Mouse (Mus musculus) layer of hippocampus, postnatal 25 days (tissue): ENCODE measurements around the gene Wdr81. TPM values are rescaled to one million over a fixed set of nuclear protein-coding genes. Genes with fewer than 3 reads are reported as not detected.
A peak's percentile ranks its signal among the peaks of the same experiment; 100 is the strongest.

ENCODE experiments used
- DNase-seq, 2 experiments: peaks; one replicate each; pipeline ENCODE4 v3.0.0; 2022; ENCODE audit warnings: mixed read lengths in 2 of 2, low spot score in 1 of 2; ENCODE audit errors: extremely low spot score in 1 of 2
- total RNA-seq, 2 experiments: library from RNA; stranded (reverse); gene quantifications; 2 replicates each; pipeline ENCODE4 v1.2.3; 2021

The Wdr81 gene
- total RNA-seq, 2 experiments from 2014 or later = 21.9 to 22.7 TPM

DNA sequence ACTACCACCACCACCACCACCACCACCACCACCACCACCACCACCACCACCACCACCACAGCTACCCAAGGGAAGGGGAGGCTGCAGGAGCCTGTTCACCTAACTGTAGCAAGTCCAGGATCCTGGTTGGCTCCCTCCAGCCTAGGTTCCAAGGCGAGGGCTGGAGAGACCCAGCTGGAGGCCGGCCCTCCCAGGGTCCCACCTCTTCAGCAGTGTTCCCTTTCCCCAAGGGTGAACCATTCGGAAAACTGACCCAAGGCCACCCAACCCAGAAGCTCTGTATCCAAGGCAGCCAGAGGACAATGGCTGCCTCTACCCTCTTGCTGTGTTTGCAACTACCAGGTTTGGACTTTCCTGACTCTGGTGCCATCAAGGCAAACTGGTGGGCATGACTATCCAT, 14.6 kb downstream of the Wdr81 start:
- DNase-seq = no peak

DNA sequence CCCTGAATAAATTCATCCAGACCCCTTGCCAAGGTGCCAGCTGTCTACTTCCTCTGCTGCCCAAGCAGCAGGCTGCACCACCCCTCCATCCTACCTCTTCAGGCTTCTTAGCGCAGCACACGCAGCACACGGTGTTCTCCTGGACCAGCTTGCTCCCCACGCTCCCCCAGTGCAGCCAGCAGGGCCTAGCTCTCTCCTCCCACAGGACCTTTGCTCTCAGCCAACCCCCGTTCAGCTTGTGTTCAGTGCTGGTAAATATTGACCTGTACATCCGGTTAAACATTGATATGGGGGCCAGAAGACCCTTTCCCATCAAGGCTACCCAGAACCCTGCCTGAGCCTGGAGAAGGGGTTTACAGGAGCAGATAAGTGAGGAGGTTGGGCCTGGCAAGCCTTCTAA, 15.2 kb downstream of the Wdr81 start, which contains the start of gene Serpinf2:
Serpinf2 (minus strand) TSS at position 229 of the 400 bp plus-strand sequence.
- DNase-seq = no peak

DNA sequence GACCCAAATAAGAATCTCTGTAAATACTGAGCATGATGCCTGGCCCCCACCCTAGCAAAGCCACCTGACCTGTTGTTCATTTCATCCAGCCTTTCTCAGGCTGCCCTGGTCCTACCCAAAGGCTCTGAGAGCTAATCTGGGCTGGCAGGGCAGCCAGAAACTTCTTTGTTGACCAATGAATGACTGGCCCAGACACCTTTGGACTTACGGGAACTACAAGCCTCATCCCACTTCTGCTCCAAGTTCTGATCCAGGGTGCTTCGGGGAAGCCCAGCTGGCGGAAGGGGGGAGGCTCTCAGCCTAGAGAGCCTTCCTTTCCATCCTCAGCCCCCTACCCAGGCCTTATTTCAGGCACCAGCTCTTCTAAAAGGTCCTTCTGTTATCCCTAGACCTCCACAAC, 15.7 kb downstream of the Wdr81 start:
- DNase-seq = no peak

DNA sequence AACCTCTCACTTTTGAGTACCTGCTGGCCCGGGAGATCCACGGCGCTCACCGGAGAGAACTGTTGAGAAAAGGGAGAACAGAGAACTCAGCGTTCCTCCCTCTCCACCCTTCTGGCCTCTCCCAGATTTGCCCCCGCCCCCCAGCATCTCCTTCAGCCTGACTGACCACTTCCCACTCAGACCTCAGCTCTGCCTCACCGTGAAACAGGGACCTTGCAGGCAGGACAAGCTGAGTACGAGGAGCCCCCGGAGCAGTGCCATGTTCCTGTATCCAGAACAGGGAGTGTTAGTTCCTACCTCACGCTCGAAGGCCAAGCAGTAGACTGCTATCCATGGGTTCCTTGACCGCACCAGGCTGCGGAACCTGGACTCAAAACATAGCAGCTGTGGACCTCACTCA, 16.3 kb downstream of the Wdr81 start:
- no peak for DNase-seq

DNA sequence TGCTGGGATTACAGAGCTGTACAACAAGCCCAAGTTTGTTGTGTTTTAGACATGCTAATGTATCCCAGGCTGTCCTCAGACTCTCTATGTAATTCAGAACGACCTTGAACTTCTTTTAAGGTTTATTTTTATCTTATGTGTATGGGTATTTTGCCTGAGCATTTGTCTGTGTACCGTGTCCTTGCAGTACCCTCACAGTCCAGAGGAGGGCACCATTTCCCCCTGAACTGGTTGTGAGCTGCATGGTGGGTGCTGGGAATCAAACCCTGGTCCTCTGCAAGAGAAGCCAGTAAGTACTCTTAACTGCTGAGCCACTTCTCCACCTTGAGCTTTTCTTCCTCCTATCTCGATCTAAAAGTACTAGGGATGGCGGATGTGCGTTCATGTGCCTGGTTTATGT, 20.4 kb downstream of the Wdr81 start:
- no peak for DNase-seq

DNA sequence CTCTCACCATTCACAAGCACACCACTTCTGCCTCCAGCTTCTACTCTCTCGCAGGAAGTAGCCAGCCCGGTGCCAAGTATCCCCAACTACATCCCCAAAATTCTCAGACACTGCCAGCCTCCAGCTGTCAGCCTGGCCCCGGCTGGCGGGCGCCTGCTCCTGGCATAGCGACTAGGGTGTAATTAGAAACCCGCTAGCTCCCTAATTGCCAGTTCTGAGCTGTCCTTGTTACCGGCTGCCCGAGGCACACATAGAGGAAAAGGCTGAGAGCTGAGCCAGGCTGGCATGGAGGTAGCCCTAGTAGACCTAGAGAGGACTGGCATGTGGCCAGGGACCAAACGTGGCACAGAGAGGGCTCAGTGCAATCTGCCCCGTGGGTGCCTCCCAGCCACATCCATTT, 23.2 kb downstream of the Wdr81 start:
- DNase-seq = peak; percentile 46 to 67

DNA sequence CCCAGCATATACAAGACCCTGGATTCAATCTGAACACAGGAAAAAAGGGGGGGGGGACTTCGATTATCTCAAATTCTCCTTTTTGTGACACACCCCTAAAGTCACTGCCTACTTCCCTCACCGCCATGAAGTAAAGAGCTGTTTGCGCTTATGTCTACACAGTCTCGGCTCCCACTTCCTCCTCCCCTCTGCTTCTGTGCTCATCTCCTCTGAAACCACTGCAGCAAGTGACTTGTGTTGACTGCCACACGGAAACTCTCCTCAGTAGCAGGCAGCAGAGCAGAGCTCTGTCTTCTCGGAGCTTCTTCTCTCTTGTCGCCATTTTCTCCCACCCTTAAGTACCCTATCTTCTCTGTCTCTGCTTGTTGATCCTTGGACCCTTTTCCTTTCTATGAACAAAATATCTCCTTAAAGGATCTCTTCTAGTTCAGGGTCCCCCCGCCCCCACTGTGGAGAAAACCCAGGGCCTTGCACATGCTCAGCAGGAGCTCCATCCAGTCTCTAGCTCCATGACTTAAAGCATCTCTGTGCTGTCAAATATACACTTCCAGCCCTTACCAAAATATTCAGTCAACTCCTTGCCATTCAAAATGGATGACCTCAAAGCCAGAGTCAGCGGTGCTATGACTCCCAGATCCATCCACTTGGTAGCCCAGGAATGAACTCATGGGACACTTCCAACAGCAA, 25.4 kb downstream of the Wdr81 start:
- no peak for DNase-seq

DNA sequence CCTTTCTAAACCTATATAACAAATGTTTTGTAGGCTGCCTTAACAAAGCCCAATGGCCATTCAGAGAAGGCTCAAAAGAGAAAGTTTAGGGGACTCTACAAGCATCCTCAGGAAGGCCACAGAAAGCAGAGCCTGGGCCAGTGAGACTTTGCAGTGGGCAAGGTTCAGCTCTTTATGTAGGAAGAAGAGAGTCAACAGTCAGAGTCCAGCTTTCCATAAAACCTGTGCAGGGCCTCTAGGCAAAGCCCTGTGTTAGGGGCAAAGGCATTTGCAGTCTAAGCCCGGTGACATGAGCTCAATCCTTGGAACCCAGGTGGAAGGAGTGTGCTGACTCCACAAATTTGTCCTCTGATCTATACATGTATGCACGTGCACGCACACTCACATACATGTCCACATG, 30.1 kb downstream of the Wdr81 start:
- no peak for DNase-seq

DNA sequence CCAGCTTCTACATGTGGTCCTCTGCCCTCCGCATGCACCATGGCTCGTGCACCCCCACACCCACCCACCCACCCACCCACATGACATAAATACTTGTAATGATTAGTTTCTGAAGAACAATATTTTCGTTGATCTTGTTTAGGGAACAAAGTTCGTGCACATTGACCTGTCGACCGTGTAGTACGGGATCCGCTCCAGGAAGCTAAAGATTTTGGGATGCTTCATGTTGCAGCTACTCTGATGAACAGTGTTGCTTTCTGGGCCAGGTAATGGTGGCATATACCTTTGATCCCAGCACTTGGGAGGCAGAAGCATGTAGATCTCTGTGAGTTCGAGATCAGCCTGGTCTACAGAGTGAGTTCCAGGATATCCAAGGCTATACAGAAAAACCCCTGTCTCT, 30.5 kb downstream of the Wdr81 start:
- no peak for DNase-seq

DNA sequence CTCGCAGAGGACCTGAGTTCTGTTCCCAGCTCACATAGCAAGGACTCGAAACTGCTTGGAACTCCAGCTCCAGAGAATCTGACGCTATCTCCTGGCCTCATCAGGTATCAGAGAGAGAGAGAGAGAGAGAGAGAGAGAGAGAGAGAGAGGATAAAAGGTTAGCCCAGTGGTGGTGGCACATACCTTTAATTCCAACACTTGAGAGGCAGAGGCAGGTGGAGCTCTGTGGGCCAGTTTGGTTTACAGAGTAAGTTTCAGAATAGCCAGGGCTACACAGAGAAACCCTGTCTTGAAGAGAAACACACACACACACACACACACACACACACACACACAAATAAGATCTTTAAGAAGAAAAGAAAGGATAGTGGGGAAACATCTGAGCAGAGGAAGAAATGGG, 31.4 kb downstream of the Wdr81 start:
- DNase-seq = no peak

DNA sequence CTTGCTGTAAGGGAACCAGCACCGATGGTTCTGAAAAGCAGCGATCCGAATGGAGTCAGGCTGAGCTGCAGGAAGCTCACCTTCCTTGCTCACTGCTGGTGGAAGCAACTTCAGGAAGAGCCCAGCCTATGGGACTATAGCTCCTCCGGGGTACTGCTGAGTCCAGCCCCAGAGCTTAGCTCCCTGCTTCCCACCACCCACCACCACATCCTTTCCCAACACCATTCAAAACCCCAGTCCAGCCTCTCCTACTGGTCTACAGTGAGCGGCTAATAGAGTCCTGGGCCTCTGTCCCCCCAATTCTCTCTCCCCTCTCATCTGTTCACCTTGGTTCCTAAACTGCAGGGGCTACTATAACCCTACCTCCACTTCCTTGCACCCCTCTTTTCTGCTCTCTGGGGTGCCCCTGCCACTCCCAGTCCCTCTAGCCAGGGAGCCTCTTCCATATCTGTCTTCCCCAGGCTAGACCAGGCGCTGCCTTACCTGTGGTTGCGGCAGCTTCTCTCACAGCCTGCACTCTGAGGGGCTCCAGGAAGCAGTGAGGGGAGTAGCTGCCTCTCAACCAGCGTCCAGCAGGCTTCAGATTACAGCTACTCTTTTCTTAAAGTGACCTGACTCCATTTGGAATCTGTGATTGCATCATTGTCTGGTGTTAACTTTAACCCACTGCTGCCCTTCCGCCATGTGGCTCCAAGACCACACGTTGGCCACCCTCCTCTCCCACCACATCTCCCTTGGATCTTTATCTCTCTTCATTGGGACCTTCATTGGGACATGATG, 32.3 kb downstream of the Wdr81 start, which contains the start of gene Serpinf1:
Serpinf1 (minus strand) TSS at position 689 of the 780 bp plus-strand sequence.
- no peak for DNase-seq

DNA sequence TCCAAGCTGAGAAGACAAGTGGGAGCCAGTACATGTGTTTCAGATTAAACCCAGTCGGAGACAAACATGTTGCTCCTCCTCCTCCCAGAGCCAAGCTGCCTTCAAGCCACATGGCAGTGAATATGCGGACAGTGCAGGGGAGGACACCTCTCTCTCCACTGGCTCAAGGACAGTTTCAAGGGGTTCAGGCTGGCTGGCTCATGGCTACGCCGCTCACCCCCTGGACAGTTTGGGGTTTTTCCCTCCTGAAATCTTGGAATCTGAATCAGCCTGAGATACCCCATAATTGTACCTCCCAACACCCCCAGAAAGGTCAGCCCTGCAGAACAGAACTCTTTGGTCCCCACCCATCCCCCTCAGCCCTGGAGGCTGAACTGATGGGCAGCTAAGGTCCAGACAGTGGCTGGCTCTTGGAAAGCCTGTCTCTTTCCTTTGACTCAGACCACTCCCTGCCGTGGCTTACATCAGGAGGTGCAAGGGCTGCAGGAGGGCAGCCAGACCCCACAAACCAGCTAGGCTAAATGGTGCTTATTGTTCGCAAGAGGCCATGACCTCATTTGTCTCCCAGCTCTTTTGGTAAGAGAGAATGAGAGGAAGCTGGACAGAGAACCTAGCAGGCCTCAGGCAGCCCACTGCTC, 33.0 kb downstream of the Wdr81 start:
- no peak for DNase-seq

DNA sequence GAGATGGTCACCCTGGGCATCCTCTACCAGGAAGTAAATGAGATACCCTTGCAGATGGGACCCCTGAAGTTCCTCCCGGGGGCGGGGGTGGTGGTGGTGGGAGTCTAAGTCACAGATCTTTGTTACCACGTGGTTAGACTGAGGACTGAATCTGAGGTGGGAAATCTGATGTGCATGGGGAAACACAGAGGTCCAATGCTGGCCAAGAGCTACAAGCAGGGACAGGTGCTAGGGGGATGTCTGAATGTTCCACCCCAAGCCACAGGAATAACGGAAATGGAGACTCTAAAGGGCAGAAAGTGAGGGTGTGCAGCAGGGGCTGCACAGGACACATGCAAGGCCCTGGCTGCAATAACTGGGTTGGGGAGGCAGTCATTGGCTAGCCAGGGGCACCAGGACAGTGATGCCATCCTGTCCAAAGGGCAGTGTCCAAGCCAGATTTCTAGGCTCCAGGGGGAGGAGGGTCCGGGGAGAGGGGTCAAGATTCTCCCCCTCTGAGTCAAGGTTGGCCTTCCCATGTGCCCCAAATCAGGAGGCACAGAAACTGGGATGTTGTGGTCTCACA, 33.6 kb downstream of the Wdr81 start:
- DNase-seq = no peak

DNA sequence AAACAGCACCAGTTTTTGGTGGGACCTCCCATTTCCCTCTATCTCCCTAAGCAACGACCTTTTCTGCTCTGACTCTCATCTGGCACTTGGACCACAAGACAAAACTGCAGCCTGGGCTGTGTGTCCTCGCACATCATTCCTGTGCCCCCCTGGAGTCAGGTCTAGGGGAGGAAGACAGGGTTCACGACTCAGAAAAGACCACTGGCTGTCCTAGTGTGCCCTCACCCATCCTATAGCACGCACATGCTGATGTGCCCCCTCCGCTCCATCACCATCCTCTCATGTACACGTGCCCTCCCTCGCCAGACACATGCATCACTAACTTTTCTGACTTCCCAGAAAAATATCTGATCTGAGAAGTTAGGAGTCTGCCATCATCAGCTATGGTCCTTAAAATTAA, 34.5 kb downstream of the Wdr81 start:
- no peak for DNase-seq

DNA sequence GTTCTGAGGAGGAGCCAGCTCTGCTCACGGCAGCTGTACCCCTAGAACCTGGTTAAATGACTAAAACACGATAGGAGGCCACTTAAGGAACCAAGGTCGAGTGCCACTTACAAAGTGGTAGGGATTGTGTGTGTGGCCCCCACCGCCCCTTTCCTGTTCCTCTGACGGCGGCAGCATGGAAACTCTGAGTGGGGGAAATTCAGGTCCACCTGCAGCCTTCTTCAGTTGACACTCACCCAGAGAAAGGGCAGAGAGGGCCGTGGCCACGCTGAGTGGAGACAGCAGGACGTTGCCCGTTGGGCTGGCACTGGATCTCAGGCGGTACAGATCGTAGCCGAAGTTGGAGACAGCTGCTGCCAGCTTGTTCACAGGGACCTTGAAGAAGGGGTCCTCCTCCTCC, 38.5 kb downstream of the Wdr81 start:
- DNase-seq = no peak

DNA sequence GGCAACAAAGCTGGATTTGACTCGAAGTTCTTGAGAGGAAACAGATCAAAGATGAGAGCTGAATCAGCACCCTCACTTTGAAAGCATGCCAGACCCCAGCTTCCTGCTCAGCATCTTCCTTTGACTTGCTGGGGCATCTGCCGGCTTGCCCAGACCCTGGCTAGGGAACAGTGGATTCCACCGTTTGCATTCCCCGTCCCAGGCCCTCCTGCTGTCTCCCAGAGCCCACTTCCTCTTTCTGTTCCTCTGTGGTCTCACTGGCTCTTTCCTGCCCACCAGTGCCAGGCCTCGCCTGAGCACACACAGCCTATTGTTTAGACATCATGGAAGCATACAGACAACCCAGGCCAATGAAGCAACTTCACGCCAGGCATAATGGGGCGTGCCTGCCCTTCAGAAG, 39.4 kb downstream of the Wdr81 start:
- no peak for DNase-seq

DNA sequence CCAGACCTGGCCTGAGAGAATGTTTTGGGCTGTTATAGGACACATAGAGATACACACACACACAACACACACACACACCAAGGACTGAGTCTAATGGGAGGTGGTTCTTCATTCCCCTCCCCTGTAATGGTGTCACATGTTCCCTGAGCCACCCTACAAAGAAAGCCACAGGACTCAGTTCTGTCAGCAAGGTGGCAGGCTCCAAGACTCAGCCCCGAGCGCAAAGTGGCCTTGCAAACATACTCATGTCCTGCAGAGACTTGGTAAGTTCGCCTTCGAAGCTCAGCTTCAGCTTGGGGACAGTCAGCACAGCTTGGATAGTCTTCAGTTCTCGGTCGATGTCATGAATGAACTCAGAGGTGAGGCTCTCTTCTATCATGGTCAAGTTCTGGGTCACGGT, 43.9 kb downstream of the Wdr81 start:
- no peak for DNase-seq

DNA sequence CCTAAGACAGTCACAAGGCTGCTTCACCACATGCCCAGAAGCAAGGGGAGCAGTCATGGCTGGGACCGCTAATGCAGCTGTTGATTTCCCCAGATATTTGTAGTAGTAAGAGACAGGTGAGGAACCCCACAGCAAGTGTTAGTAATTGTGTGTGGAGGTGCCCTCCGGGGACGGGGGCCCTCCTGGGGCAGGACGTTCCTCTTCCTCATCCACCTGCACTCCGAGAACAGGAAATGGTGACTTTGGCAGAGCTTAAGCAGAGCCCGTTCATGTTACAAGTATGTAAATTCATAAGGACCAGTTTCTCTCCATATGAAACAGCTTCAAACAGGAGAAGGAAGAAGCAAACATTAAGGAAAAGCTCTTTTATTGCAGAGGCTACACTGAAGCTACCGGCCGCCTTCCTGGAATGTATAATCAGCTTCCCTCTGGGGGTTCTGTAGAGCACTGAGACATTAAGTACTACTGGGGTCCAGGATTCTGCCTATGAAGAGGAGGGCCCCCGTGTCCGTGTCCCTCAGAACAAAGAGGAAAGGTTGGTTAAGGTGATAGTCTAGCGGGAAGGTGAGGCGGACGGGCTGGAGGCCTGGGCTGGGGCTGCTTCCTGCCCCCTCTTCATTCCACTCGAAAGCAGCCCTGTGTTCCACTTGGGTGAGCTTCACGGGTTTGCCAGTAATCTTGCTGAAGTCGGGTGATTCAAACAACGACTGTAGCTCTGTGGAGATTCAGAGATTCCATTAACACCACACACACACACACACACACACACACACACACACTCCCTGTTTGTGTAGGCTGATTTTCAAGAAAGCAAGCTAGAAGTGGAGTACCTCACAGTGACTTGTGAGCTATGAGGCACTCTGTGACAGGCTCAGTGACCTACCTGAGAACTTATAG, 44.6 kb downstream of the Wdr81 start:
- no peak for DNase-seq

DNA sequence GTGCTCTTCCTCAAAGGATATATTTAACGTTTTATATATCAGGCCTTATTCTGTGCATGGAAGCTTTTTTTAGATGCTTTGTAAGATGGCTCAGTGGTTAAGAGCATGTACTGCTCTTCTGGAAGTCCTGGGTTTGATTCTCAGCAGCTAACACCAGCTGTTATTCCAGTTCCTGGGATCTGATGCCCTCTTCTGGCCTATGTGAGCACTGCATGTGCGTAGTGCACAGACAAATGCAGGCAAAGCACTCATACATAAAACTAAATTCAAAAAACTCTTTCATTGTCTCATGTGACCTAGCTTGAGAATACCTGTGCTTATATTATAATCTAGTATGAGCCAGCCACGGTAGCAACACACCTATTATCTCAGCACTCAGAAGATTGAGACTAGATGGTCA, 47.7 kb downstream of the Wdr81 start:
- DNase-seq = peak in 1 of 2 experiments; percentile 57

DNA sequence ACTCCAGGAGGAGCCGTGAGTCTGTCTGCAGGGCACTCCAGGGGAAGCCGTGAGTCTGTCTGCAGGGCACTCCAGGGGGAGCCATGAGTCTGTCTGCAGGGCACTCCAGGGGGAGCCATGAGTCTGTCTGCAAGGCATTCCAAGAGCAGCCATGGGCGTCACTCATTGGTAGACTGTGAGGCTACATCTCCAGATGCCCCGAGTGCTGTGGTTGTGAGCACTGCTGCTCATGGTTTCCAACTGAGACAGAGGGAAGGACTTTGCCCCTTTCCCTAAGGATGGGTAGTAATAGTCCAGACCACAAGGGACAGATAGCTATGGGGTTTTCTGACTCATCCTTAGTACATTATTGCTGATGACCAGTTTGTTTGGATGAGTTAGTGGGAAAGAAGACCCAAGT, 48.4 kb downstream of the Wdr81 start:
- DNase-seq = no peak
